Mouse (Mus musculus): Measurements from ENCODE around the gene Chd5. TPM values are rescaled to one million over a fixed set of nuclear protein-coding genes. Genes with fewer than 3 reads are reported as not detected.

The Chd5 gene
- polyA plus RNA-seq, 1 experiment = 1.0 TPM

- Histone ChIP-seq H3K27me3 (ENCODE audit: control insufficient read depth, insufficient read depth, insufficient read length) (no peaks in the 10 kb centered on the region), H3K4me3 (peak within 1 kb of the TSS; percentile 82), H3K36me3 (ENCODE audit: control insufficient read depth, insufficient read depth) (peaks cover 16% of the 10 kb centered on the region), H3ac (ENCODE audit: control insufficient read depth, insufficient read length) (peak within 1 kb of the TSS; percentile 58), H3K79me2 (ENCODE audit: control insufficient read depth, insufficient read depth) (peaks cover 48% of the 10 kb centered on the region), H3K4me2 (ENCODE audit: low read depth) (peak within 1 kb of the TSS; percentile 94)
- TF ChIP-seq SRF (IDR thresholded peaks at IDR 0.05; ENCODE audit: control insufficient read depth, insufficient read length, low read depth) (peak; percentile 94), TCF3 (IDR thresholded peaks at IDR 0.05; ENCODE audit: insufficient read length, low read depth) (no peak), MYOD1 (IDR thresholded peaks at IDR 0.05; ENCODE audit: control insufficient read depth in 1 of 3, insufficient read length in 2 of 3, low read depth in 2 of 3) (no peak), POLR2A (IDR thresholded peaks at IDR 0.05; ENCODE audit: insufficient read length, low read depth) (peak; percentile 95), MAX (IDR thresholded peaks at IDR 0.05; ENCODE audit: low read depth) (peak; percentile 4), CEBPB (IDR thresholded peaks at IDR 0.05; ENCODE audit: insufficient read depth, poor library complexity, severe bottlenecking) (no peak), E2F4 (IDR thresholded peaks at IDR 0.05; ENCODE audit: insufficient read depth) (peak; percentile 7), MYOG (IDR thresholded peaks at IDR 0.05; ENCODE audit: control insufficient read depth in 1 of 3, insufficient read depth in 1 of 3, insufficient read length in 2 of 3, low read depth in 2 of 3) (peak in 2 of 3 experiments; percentile 26 to 29), TCF12 (IDR thresholded peaks at IDR 0.05; ENCODE audit: insufficient read depth, poor library complexity, severe bottlenecking) (no peak), REST (IDR thresholded peaks at IDR 0.05; ENCODE audit: insufficient read depth, insufficient read length) (no peak), POLR2AphosphoS2 (IDR thresholded peaks at IDR 0.05; ENCODE audit: insufficient read length, low read depth) (peak; percentile 93), USF1 (IDR thresholded peaks at IDR 0.05; ENCODE audit: low read depth) (peak; percentile 15)
Observed at GRCm38 (mm10) chr4:152325574-152326411, 12.7 kb upstream of the Chd5 start, which contains the start of gene Rpl22. Gene Rpl22, plus strand, starts transcription at chr4:152325742.

- peak overlapping the region; percentile 82 for H3K4me3 ChIP-seq
- no peak for TF ChIP-seq POLR2AphosphoS2 (IDR thresholded peaks at IDR 0.05; ENCODE audit: insufficient read length, low read depth)
- TF ChIP-seq REST (IDR thresholded peaks at IDR 0.05; ENCODE audit: insufficient read depth, insufficient read length) = no peak
- TF ChIP-seq TCF3 (IDR thresholded peaks at IDR 0.05; ENCODE audit: insufficient read length, low read depth) = no peak
- no peak for TF ChIP-seq MYOD1 (IDR thresholded peaks at IDR 0.05; ENCODE audit: control insufficient read depth in 1 of 3, insufficient read length in 2 of 3, low read depth in 2 of 3)
- TF ChIP-seq MYOG (IDR thresholded peaks at IDR 0.05; ENCODE audit: control insufficient read depth in 1 of 3, insufficient read depth in 1 of 3, insufficient read length in 2 of 3, low read depth in 2 of 3) = no peak
- no peak for TF ChIP-seq USF1 (IDR thresholded peaks at IDR 0.05; ENCODE audit: low read depth)
- no peak for TF ChIP-seq E2F4 (IDR thresholded peaks at IDR 0.05; ENCODE audit: insufficient read depth)
- TF ChIP-seq TCF12 (IDR thresholded peaks at IDR 0.05; ENCODE audit: insufficient read depth, poor library complexity, severe bottlenecking) = no peak
- TF ChIP-seq SRF (IDR thresholded peaks at IDR 0.05; ENCODE audit: control insufficient read depth, insufficient read length, low read depth) = no peak
- no peak for TF ChIP-seq POLR2A (IDR thresholded peaks at IDR 0.05; ENCODE audit: insufficient read length, low read depth)
- no peak for TF ChIP-seq CEBPB (IDR thresholded peaks at IDR 0.05; ENCODE audit: insufficient read depth, poor library complexity, severe bottlenecking)
- no peak for TF ChIP-seq MAX (IDR thresholded peaks at IDR 0.05; ENCODE audit: low read depth)
- peaks cover 48% of the 10 kb centered on the region for H3K79me2 ChIP-seq (ENCODE audit: control insufficient read depth, insufficient read depth)
- peak overlapping the region; percentile 94 for H3K4me2 ChIP-seq (ENCODE audit: low read depth)
- peaks cover 23% of the 10 kb centered on the region for H3K36me3 ChIP-seq (ENCODE audit: control insufficient read depth, insufficient read depth)
- peak overlapping the region; percentile 58 for H3ac ChIP-seq (ENCODE audit: control insufficient read depth, insufficient read length)
- no peaks in the 10 kb centered on the region for H3K27me3 ChIP-seq (ENCODE audit: control insufficient read depth, insufficient read depth, insufficient read length)
Observed at GRCm38 (mm10) chr4:152326543-152326942, 11.9 kb upstream of the Chd5 start.

- Histone ChIP-seq H3K27me3 (ENCODE audit: control insufficient read depth, insufficient read depth, insufficient read length) (no peaks in the 10 kb centered on the region), H3K4me2 (ENCODE audit: low read depth) (no peak overlapping the region), H3ac (ENCODE audit: control insufficient read depth, insufficient read length) (no peak overlapping the region), H3K36me3 (ENCODE audit: control insufficient read depth, insufficient read depth) (peaks cover 36% of the 10 kb centered on the region), H3K4me3 (no peak overlapping the region), H3K79me2 (ENCODE audit: control insufficient read depth, insufficient read depth) (peaks cover 48% of the 10 kb centered on the region)
- TF ChIP-seq POLR2AphosphoS2 (IDR thresholded peaks at IDR 0.05; ENCODE audit: insufficient read length, low read depth) (no peak), CEBPB (IDR thresholded peaks at IDR 0.05; ENCODE audit: insufficient read depth, poor library complexity, severe bottlenecking) (no peak), POLR2A (IDR thresholded peaks at IDR 0.05; ENCODE audit: insufficient read length, low read depth) (no peak), MAX (IDR thresholded peaks at IDR 0.05; ENCODE audit: low read depth) (no peak), REST (IDR thresholded peaks at IDR 0.05; ENCODE audit: insufficient read depth, insufficient read length) (no peak), USF1 (IDR thresholded peaks at IDR 0.05; ENCODE audit: low read depth) (no peak), SRF (IDR thresholded peaks at IDR 0.05; ENCODE audit: control insufficient read depth, insufficient read length, low read depth) (no peak), MYOD1 (IDR thresholded peaks at IDR 0.05; ENCODE audit: control insufficient read depth in 1 of 3, insufficient read length in 2 of 3, low read depth in 2 of 3) (no peak), TCF3 (IDR thresholded peaks at IDR 0.05; ENCODE audit: insufficient read length, low read depth) (no peak), TCF12 (IDR thresholded peaks at IDR 0.05; ENCODE audit: insufficient read depth, poor library complexity, severe bottlenecking) (no peak), MYOG (IDR thresholded peaks at IDR 0.05; ENCODE audit: control insufficient read depth in 1 of 3, insufficient read depth in 1 of 3, insufficient read length in 2 of 3, low read depth in 2 of 3) (no peak), E2F4 (IDR thresholded peaks at IDR 0.05; ENCODE audit: insufficient read depth) (no peak)
Observed at GRCm38 (mm10) chr4:152328691-152329090, 9.8 kb upstream of the Chd5 start.

GRCm38 (mm10) chr4:152332952-152333351, 5.5 kb upstream of the Chd5 start:
- Histone ChIP-seq H3K4me2 (ENCODE audit: low read depth) (no peak overlapping the region), H3K36me3 (ENCODE audit: control insufficient read depth, insufficient read depth) (peaks cover 53% of the 10 kb centered on the region), H3K27me3 (ENCODE audit: control insufficient read depth, insufficient read depth, insufficient read length) (no peaks in the 10 kb centered on the region), H3ac (ENCODE audit: control insufficient read depth, insufficient read length) (no peak overlapping the region), H3K79me2 (ENCODE audit: control insufficient read depth, insufficient read depth) (peaks cover 25% of the 10 kb centered on the region), H3K4me3 (no peak overlapping the region)
- no peak for TF ChIP-seq TCF12 (IDR thresholded peaks at IDR 0.05; ENCODE audit: insufficient read depth, poor library complexity, severe bottlenecking)
- TF ChIP-seq USF1 (IDR thresholded peaks at IDR 0.05; ENCODE audit: low read depth) = no peak
- no peak for TF ChIP-seq CEBPB (IDR thresholded peaks at IDR 0.05; ENCODE audit: insufficient read depth, poor library complexity, severe bottlenecking)
- TF ChIP-seq MYOG (IDR thresholded peaks at IDR 0.05; ENCODE audit: control insufficient read depth in 1 of 3, insufficient read depth in 1 of 3, insufficient read length in 2 of 3, low read depth in 2 of 3) = no peak
- no peak for TF ChIP-seq SRF (IDR thresholded peaks at IDR 0.05; ENCODE audit: control insufficient read depth, insufficient read length, low read depth)
- TF ChIP-seq REST (IDR thresholded peaks at IDR 0.05; ENCODE audit: insufficient read depth, insufficient read length) = no peak
- no peak for TF ChIP-seq POLR2AphosphoS2 (IDR thresholded peaks at IDR 0.05; ENCODE audit: insufficient read length, low read depth)
- no peak for TF ChIP-seq E2F4 (IDR thresholded peaks at IDR 0.05; ENCODE audit: insufficient read depth)
- no peak for TF ChIP-seq MAX (IDR thresholded peaks at IDR 0.05; ENCODE audit: low read depth)
- TF ChIP-seq MYOD1 (IDR thresholded peaks at IDR 0.05; ENCODE audit: control insufficient read depth in 1 of 3, insufficient read length in 2 of 3, low read depth in 2 of 3) = no peak
- TF ChIP-seq TCF3 (IDR thresholded peaks at IDR 0.05; ENCODE audit: insufficient read length, low read depth) = no peak
- TF ChIP-seq POLR2A (IDR thresholded peaks at IDR 0.05; ENCODE audit: insufficient read length, low read depth) = no peak

Measured in myocyte (in vitro differentiated cells).